Mouse (Mus musculus): ENCODE measurements at regions not wholly inside any gene's neighbourhood (a gene's known extent, or its start where the extent isn't known, plus 50 kb on each side); places are given as distances from the start of the nearest gene placed in this dataset.
A peak's percentile ranks its signal among the peaks of the same experiment; 100 is the strongest.

GRCm38 (mm10) chr16:50697722-50698121 is 106.8 kb upstream of the Ccdc54 start:
- no peaks in the 10 kb centered on the region for H3K36me3 ChIP-seq (ENCODE audit: insufficient read depth)
- no peaks in the 10 kb centered on the region for H3K9me3 ChIP-seq (ENCODE audit: low read length)
- H3K27ac ChIP-seq (ENCODE audit: low read depth, low read length) = no peak overlapping the region
- no peak overlapping the region for H3K9ac ChIP-seq
- 95% methylated on average over 2 of the region's 2 CpGs for WGBS
- H3K4me3 ChIP-seq (ENCODE audit: low read depth, low read length) = no peak overlapping the region
- no peaks in the 10 kb centered on the region for H3K4me1 ChIP-seq (ENCODE audit: insufficient read depth)
- no peak for TF ChIP-seq CTCF (IDR thresholded peaks at IDR 0.05; ENCODE audit: low read depth)
- no peak for DNase-seq
- ATAC-seq = no peak
- no peak overlapping the region for H3K4me2 ChIP-seq (ENCODE audit: low read depth)
- H3K27me3 ChIP-seq (ENCODE audit: insufficient read depth, low read length) = no peaks in the 10 kb centered on the region

- 82% methylated on average over 4 of the region's 4 CpGs for WGBS
Measured at GRCm38 (mm10) chr16:50696052-50696451, 105.1 kb upstream of the Ccdc54 start.

DNA sequence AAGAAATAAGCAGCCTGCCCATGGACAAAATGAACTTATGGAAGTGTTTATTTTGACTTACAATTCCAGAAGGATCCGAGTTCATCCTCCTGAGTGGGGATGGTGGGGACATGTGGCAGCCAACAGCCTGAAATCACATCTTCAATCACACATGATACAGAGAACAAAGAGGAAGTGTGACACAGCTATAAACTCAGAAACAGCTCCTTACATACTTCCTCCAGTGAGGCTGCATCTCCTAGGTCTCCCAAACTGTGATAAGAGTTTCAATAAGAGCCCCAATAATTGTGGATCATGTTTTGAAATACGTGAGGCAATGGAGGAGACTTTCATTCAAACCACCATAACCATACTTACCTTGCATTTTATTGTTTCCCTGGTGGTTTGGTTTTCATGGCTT is 103.1 kb upstream of the Ccdc54 start:
- H3K36me3 ChIP-seq (ENCODE audit: insufficient read depth) = no peaks in the 10 kb centered on the region
- no peak overlapping the region for H3K9ac ChIP-seq
- ATAC-seq = no peak
- WGBS = 83% methylated on average over 2 of the region's 2 CpGs
- DNase-seq = no peak
- H3K4me3 ChIP-seq (ENCODE audit: low read depth, low read length) = no peak overlapping the region
- no peaks in the 10 kb centered on the region for H3K9me3 ChIP-seq (ENCODE audit: low read length)
- TF ChIP-seq CTCF (IDR thresholded peaks at IDR 0.05; ENCODE audit: low read depth) = no peak
- no peak overlapping the region for H3K4me2 ChIP-seq (ENCODE audit: low read depth)
- no peaks in the 10 kb centered on the region for H3K27me3 ChIP-seq (ENCODE audit: insufficient read depth, low read length)
- no peak overlapping the region for H3K27ac ChIP-seq (ENCODE audit: low read depth, low read length)
- H3K4me1 ChIP-seq (ENCODE audit: insufficient read depth) = no peaks in the 10 kb centered on the region

More at GRCm38 (mm10) chr16:50696052-50696451, 105.1 kb upstream of the Ccdc54 start:
- no peak overlapping the region for H3K27ac ChIP-seq (ENCODE audit: low read depth, low read length)
- no peaks in the 10 kb centered on the region for H3K9me3 ChIP-seq (ENCODE audit: low read length)
- H3K9ac ChIP-seq = no peak overlapping the region
- no peak for ATAC-seq
- H3K4me1 ChIP-seq (ENCODE audit: insufficient read depth) = no peaks in the 10 kb centered on the region
- H3K4me3 ChIP-seq (ENCODE audit: low read depth, low read length) = no peak overlapping the region
- no peak for DNase-seq
- no peak for TF ChIP-seq CTCF (IDR thresholded peaks at IDR 0.05; ENCODE audit: low read depth)
- H3K36me3 ChIP-seq (ENCODE audit: insufficient read depth) = no peaks in the 10 kb centered on the region
- no peak overlapping the region for H3K4me2 ChIP-seq (ENCODE audit: low read depth)
- H3K27me3 ChIP-seq (ENCODE audit: insufficient read depth, low read length) = no peaks in the 10 kb centered on the region

GRCm38 (mm10) chr16:50690818-50691217 is 99.9 kb upstream of the Ccdc54 start:
- 87% methylated on average over 7 of the region's 7 CpGs for WGBS
- ATAC-seq = no peak

GRCm38 (mm10) chr16:50689525-50689924 is 98.6 kb upstream of the Ccdc54 start:
- no peaks in the 10 kb centered on the region for H3K4me1 ChIP-seq (ENCODE audit: insufficient read depth)
- DNase-seq = no peak
- peak overlapping the region; percentile 27 for H3K4me3 ChIP-seq (ENCODE audit: low read depth, low read length)
- no peaks in the 10 kb centered on the region for H3K27me3 ChIP-seq (ENCODE audit: insufficient read depth, low read length)
- no peak overlapping the region for H3K27ac ChIP-seq (ENCODE audit: low read depth, low read length)
- H3K9me3 ChIP-seq (ENCODE audit: low read length) = no peaks in the 10 kb centered on the region
- H3K4me2 ChIP-seq (ENCODE audit: low read depth) = peak overlapping the region; percentile 37
- no peak for ATAC-seq
- no peaks in the 10 kb centered on the region for H3K36me3 ChIP-seq (ENCODE audit: insufficient read depth)
- TF ChIP-seq CTCF (IDR thresholded peaks at IDR 0.05; ENCODE audit: low read depth) = no peak
- WGBS = 62% methylated on average over 10 of the region's 10 CpGs
- no peak overlapping the region for H3K9ac ChIP-seq

More at GRCm38 (mm10) chr16:50690818-50691217, 99.9 kb upstream of the Ccdc54 start:
- H3K4me1 ChIP-seq (ENCODE audit: insufficient read depth) = no peaks in the 10 kb centered on the region
- H3K4me3 ChIP-seq (ENCODE audit: low read depth, low read length) = no peak overlapping the region
- H3K27me3 ChIP-seq (ENCODE audit: insufficient read depth, low read length) = no peaks in the 10 kb centered on the region
- no peak for DNase-seq
- no peaks in the 10 kb centered on the region for H3K36me3 ChIP-seq (ENCODE audit: insufficient read depth)
- H3K4me2 ChIP-seq (ENCODE audit: low read depth) = no peak overlapping the region
- no peak overlapping the region for H3K27ac ChIP-seq (ENCODE audit: low read depth, low read length)
- no peaks in the 10 kb centered on the region for H3K9me3 ChIP-seq (ENCODE audit: low read length)
- no peak for TF ChIP-seq CTCF (IDR thresholded peaks at IDR 0.05; ENCODE audit: low read depth)
- H3K9ac ChIP-seq = no peak overlapping the region

GRCm38 (mm10) chr16:50688818-50689506 is 98.0 kb upstream of the Ccdc54 start:
- H3K9ac ChIP-seq = no peak overlapping the region
- peak; percentile 70 for TF ChIP-seq CTCF (IDR thresholded peaks at IDR 0.05; ENCODE audit: low read depth)
- no peaks in the 10 kb centered on the region for H3K36me3 ChIP-seq (ENCODE audit: insufficient read depth)
- no peaks in the 10 kb centered on the region for H3K9me3 ChIP-seq (ENCODE audit: low read length)
- H3K4me1 ChIP-seq (ENCODE audit: insufficient read depth) = no peaks in the 10 kb centered on the region
- peak overlapping the region; percentile 37 for H3K4me2 ChIP-seq (ENCODE audit: low read depth)
- no peaks in the 10 kb centered on the region for H3K27me3 ChIP-seq (ENCODE audit: insufficient read depth, low read length)
- ATAC-seq (peak; percentile 71), DNase-seq (peak; percentile 48)
- H3K4me3 ChIP-seq (ENCODE audit: low read depth, low read length) = peak overlapping the region; percentile 27
- WGBS = 56% methylated on average over 11 of the region's 11 CpGs
- H3K27ac ChIP-seq (ENCODE audit: low read depth, low read length) = no peak overlapping the region

DNA sequence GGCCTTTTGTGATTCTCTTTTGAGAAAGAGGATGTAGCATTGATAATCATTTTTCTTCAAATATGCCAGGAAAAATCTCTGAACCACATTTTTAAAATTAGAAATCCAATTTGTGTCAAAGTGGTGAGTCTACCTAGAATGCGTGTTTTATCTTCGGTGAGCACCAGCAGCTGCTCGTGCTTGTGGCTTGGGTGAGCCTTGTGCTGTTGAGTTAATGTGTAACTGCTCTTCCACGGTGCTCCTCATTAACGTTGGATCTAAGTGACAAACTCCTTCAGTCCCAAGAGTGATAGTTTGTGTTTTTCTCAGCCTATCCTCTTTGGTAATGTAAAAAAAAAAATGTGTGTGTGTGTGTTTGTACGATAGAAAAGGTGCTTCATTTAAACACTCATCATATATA is 88.7 kb upstream of the Ccdc54 start:
- ATAC-seq (no peak), DNase-seq (no peak)
- H3K27ac ChIP-seq (ENCODE audit: low read depth, low read length) = no peak overlapping the region
- H3K27me3 ChIP-seq (ENCODE audit: insufficient read depth, low read length) = no peaks in the 10 kb centered on the region
- 95% methylated on average over 6 of the region's 6 CpGs for WGBS
- no peak overlapping the region for H3K4me2 ChIP-seq (ENCODE audit: low read depth)
- H3K9ac ChIP-seq = no peak overlapping the region
- no peaks in the 10 kb centered on the region for H3K4me1 ChIP-seq (ENCODE audit: insufficient read depth)
- no peak overlapping the region for H3K4me3 ChIP-seq (ENCODE audit: low read depth, low read length)
- H3K36me3 ChIP-seq (ENCODE audit: insufficient read depth) = no peaks in the 10 kb centered on the region
- no peaks in the 10 kb centered on the region for H3K9me3 ChIP-seq (ENCODE audit: low read length)
- no peak for TF ChIP-seq CTCF (IDR thresholded peaks at IDR 0.05; ENCODE audit: low read depth)
